Mouse (Mus musculus) hindbrain, embryonic 15.5 days (tissue): ENCODE data around the gene Shc4. TPM values are rescaled to one million over a fixed set of nuclear protein-coding genes. Genes with fewer than 3 reads are reported as not detected.

Experiments used
- ATAC-seq: fragments of 200-750 bp; cut with Nextera tagmentation; 2 replicates; pipeline ENCODE4 v1.8.0; 2017; ENCODE audit warnings: low read depth, moderate number of reproducible peaks, moderate TSS enrichment; ENCODE audit not compliant: low FRiP score
- H3K27ac ChIP-seq: fragments of 300-500 bp; sonication (generic); replicated peaks from 2 replicates; pipeline ENCODE4 v1.5.1; 2015; ENCODE audit warnings: mild to moderate bottlenecking, inconsistent platforms
- H3K27me3 ChIP-seq: fragments of 300-500 bp; sonication (generic); 2 replicates; pipeline ENCODE4 v1.6.1; 2015; ENCODE audit warnings: control low read depth, inconsistent platforms
- H3K36me3 ChIP-seq: fragments of 300-500 bp; sonication (generic); 2 replicates; pipeline ENCODE4 v1.6.1; 2015; ENCODE audit warnings: control low read depth, inconsistent platforms
- H3K4me1 ChIP-seq: fragments of 300-500 bp; sonication (generic); replicated peaks from 2 replicates; pipeline ENCODE4 v1.6.1; 2015; ENCODE audit warnings: control low read depth, inconsistent platforms
- H3K4me2 ChIP-seq: fragments of 300-500 bp; sonication (generic); 2 replicates; pipeline ENCODE4 v1.6.1; 2015; ENCODE audit warnings: moderate library complexity, mild to moderate bottlenecking, inconsistent platforms
- H3K4me3 ChIP-seq: fragments of 300-500 bp; sonication (generic); 2 replicates; pipeline ENCODE4 v1.5.1; 2015; ENCODE audit warnings: mild to moderate bottlenecking, inconsistent platforms
- H3K9ac ChIP-seq: fragments of 300-500 bp; sonication (generic); 2 replicates; pipeline ENCODE4 v1.6.1; 2015; ENCODE audit warnings: inconsistent platforms
- H3K9me3 ChIP-seq: fragments of 300-500 bp; sonication (generic); 2 replicates; pipeline ENCODE4 v1.6.1; 2016; ENCODE audit warnings: control low read depth, inconsistent platforms
- WGBS: fragments of 180-500 bp; shearing (Covaris S2); methylation state at CpG from one replicate; pipeline ENCODE4 v1.1.7; 2015; 5-methylcytosine and 5-hydroxymethylcytosine counted together
- polyA plus RNA-seq: library from polyadenylated mRNA; unstranded; fragments of >200 nt; fragmentation: Nextera tagmentation; extraction: Ambion mirVana; gene quantifications from 2 replicates; pipeline ENCODE4 v1.2.1, GENCODE M21; 2015

The Shc4 gene
- polyA plus RNA-seq, 1 experiment from 2014 or later, result 4.4 TPM

DNA sequence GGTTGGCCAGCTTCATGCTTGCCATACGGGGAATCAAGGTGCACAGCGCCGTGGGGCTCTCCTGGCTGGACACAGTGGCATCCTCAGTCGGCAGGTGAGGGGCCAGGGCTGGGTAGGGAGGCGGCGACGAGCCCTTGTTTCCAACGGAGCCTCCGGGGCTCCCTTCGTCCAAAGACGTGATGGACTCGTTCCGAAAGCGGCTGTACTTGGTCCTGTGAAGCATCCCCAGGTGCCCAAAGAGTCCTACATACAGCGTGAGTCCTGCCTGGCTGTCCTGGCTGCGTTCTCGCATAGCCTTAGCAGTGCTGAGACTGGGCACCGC, 901 bp downstream of the Shc4 start:
- Histone ChIP-seq H3K9me3 (no peaks in the 10 kb centered on the region), H3K4me2 (peak overlapping the region; percentile 95), H3K27ac (peak overlapping the region; percentile 72; the same call in 1 of the 2 replicates), H3K4me1 (peaks cover 27% of the 10 kb centered on the region), H3K27me3 (0 out of 2 replicates have a peak, but pooled peaks cover 12% of the 10 kb centered on the region), H3K36me3 (no peaks in the 10 kb centered on the region), H3K4me3 (peak overlapping the region; percentile 49), H3K9ac (peak overlapping the region; percentile 53)
- 3% methylated on average over 18 of the region's 18 CpGs for WGBS
- peak; percentile 19; the same call in 1 of the 2 replicates for ATAC-seq

DNA sequence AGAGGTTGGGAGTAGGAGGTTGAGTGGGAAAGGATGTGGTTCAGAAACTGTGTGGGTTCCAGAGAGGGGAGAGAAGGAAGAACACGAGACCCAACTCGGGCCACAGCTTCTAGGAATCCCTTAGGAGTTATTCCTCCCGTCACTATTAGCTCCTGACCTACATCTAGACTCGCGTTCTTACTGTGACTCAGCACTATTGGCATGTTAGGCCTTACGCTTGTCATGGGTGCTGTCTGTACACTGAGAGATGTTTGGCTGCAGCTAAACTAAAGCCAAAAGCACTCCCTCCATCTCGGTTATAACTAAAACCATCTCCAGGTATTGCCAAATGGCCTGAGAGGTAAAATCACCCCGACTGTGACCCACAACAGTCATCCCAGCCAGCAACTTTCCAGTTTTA, 7.3 kb downstream of the Shc4 start:
- Histone ChIP-seq H3K27ac (no peak overlapping the region), H3K9me3 (no peaks in the 10 kb centered on the region), H3K9ac (no peak overlapping the region), H3K4me3 (no peak overlapping the region), H3K27me3 (0 out of 2 replicates have a peak, but pooled peaks cover 3% of the 10 kb centered on the region), H3K36me3 (no peaks in the 10 kb centered on the region), H3K4me1 (peaks cover 5% of the 10 kb centered on the region; the same call in 1 of the 2 replicates), H3K4me2 (no peak overlapping the region)
- no peak for ATAC-seq
- WGBS, result 86% methylated on average over 8 of the region's 8 CpGs

DNA sequence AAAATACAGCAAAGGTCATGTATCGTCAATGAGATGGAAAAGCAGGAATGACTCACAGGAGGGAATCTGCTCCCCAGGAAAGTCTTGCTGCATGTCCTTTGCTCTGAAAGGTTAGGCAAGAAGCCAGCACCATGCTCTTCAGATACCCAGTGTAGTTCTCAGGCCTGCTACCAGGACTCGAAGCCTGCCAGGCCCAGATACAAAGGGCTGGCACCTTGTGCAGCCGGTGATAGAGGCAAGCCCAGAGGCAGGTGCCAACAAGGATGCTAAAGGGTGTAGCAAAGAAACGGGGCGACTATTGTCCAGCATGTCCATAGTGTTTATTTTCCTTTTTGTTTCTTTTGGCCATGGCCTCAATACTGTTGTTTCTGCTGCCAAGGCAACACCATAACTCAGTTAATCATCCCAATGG, 17.4 kb downstream of the Shc4 start:
- no peaks in the 10 kb centered on the region for H3K9me3 ChIP-seq
- no peak overlapping the region for H3K9ac ChIP-seq
- H3K4me2 ChIP-seq, result no peak overlapping the region
- no peaks in the 10 kb centered on the region for H3K36me3 ChIP-seq
- no peaks in the 10 kb centered on the region for H3K27me3 ChIP-seq
- 49% methylated on average over 5 of the region's 5 CpGs for WGBS
- no peak overlapping the region for H3K4me3 ChIP-seq
- H3K4me1 ChIP-seq, result peaks cover 3% of the 10 kb centered on the region; the same call in 1 of the 2 replicates
- no peak overlapping the region for H3K27ac ChIP-seq
- no peak for ATAC-seq

DNA sequence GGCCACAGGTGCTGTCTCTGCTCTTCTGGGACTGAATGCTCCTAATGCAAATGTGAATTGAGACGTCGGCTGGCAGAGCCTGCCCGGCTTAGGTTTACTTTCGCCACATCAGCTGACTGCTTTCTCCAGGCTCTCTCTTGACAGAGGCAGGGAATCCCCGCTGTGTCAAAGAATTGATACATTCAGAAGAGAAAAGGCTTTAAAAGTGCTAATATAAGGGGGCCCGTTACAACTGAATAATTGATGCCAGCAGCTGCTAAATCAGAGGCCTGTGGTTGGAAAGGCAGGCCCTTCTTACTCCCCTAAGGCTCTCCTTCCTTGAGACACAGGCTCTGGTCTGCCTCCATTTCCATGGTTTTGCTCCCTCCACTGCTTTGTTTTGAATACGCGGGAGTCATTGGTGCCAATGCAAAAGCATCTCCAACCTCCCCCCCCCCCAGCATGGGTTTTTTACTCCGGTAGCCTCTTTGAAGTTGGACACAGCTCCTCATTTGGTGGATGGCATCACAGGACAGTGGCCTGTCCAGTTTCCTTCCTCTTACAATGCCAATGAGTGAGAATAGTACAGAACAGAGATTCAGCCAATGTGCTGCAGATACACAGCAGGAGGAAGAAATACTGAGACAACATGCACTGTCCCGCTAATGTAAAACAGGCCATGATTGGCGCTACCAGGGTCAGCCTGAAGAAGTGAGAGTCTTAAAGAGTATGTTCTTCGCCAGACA, 18.9 kb downstream of the Shc4 start:
- 0 out of 2 replicates have a peak overlapping the region, but pooled peaks have one; percentile 2 for H3K27ac ChIP-seq
- WGBS, result 31% methylated on average over 12 of the region's 12 CpGs

DNA sequence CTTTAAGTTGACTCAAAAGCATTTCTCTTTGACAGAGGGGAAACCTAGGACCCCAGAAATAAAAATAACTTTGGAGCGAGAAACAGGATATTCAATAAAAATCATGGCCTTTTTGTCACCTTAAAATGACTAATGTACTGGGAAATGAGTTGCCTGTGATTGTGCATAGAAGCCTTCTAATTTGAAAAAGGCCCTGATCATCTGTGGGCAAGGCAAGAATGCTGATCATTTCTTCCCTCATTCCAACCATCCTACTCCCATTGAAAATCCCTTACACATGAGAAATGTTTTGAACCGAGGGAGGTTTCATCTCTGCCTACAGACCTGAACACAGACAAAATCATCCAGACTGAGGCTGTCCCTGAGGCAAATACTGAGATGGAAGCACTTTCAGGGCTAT, 21.1 kb downstream of the Shc4 start:
- no peak for ATAC-seq
- Histone ChIP-seq H3K9ac (no peak overlapping the region), H3K9me3 (no peaks in the 10 kb centered on the region), H3K27me3 (no peaks in the 10 kb centered on the region), H3K4me3 (no peak overlapping the region), H3K27ac (no peak overlapping the region), H3K36me3 (no peaks in the 10 kb centered on the region), H3K4me2 (no peak overlapping the region), H3K4me1 (peaks cover 3% of the 10 kb centered on the region; the same call in 1 of the 2 replicates)
- whole genome bisulfite sequencing, result 80% methylated on average over 2 of the region's 2 CpGs

More for the DNA sequence above, 18.9 kb downstream of the Shc4 start:
- H3K4me2 ChIP-seq, result no peak overlapping the region
- ATAC-seq, result peak; percentile 69
- no peaks in the 10 kb centered on the region for H3K36me3 ChIP-seq
- H3K9ac ChIP-seq, result no peak overlapping the region
- no peaks in the 10 kb centered on the region for H3K27me3 ChIP-seq
- no peak overlapping the region for H3K4me3 ChIP-seq
- no peaks in the 10 kb centered on the region for H3K9me3 ChIP-seq
- H3K4me1 ChIP-seq, result peaks cover 3% of the 10 kb centered on the region; the same call in 1 of the 2 replicates

DNA sequence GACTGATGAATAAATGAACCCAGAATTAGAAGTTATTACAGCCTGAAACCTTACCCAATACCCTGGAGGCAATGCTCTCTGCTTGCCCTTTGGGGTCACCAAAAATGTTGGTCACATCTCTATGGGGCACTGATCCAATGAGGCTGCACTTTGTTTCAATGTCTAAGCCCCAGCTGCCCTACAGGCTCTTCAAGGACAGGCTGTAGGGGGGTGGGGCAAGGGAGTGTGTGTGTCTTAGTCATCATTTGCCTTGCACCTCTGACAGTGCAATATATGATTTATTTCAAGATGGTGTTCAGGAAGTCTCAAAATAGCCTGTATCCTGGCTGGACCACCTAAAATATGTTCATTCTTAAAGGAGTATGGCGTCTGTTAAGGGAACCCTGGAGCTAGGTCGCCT, 22.3 kb downstream of the Shc4 start:
- Histone ChIP-seq H3K36me3 (no peaks in the 10 kb centered on the region), H3K4me1 (peaks cover 2% of the 10 kb centered on the region; the same call in 1 of the 2 replicates), H3K9ac (no peak overlapping the region), H3K27me3 (no peaks in the 10 kb centered on the region), H3K27ac (no peak overlapping the region), H3K9me3 (no peaks in the 10 kb centered on the region), H3K4me2 (no peak overlapping the region), H3K4me3 (no peak overlapping the region)
- 93% methylated on average over 2 of the region's 2 CpGs for WGBS
- ATAC-seq, result no peak

DNA sequence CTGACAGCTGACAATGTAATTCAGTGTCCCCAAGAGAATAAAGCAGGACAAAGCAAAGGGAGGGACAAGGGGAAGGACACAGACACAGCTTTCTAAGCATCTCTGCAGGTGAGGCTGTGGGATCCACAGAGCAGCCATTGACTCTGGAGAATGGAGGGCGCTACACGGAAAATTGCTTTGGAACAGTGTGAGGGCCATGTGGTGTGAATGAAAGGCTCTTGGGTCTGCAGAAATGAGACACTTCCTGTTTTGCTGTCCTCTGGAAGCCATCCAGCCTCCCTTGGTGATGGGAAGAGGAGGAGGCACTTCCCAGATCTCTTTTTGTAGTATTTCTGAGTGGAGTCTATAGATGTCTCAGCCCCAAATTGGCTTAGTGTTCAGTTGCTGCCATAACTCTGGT, 27.7 kb downstream of the Shc4 start:
- Histone ChIP-seq H3K27ac (peak overlapping the region; percentile 30; the same call in 1 of the 2 replicates), H3K27me3 (no peaks in the 10 kb centered on the region), H3K4me3 (no peak overlapping the region), H3K4me2 (no peak overlapping the region), H3K36me3 (no peaks in the 10 kb centered on the region), H3K4me1 (0 out of 2 replicates have a peak, but pooled peaks cover 5% of the 10 kb centered on the region), H3K9me3 (no peaks in the 10 kb centered on the region), H3K9ac (no peak overlapping the region)
- WGBS, result 36% methylated on average over 2 of the region's 2 CpGs
- no peak for ATAC-seq

DNA sequence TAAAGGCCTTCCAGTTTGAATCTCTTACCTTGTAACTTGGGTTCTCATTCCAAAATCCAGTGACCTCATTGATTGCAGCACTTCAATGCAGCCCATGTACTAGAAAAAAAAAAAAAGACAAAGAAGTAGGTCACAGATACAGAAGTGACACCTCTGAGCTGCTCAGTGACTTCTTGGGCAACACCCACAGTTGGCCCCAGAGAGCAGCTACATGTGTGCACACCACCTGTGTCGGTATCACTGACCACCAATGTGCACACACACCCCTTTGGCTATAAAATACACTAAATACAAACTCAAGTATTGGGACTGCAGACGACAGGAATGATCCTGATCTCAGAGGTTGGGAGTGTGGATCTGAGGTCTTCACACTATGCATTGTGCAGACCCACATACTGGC, 29.1 kb downstream of the Shc4 start:
- Histone ChIP-seq H3K9me3 (no peaks in the 10 kb centered on the region), H3K4me1 (0 out of 2 replicates have a peak, but pooled peaks cover 5% of the 10 kb centered on the region), H3K27me3 (no peaks in the 10 kb centered on the region), H3K9ac (no peak overlapping the region), H3K27ac (no peak overlapping the region), H3K4me3 (no peak overlapping the region), H3K36me3 (no peaks in the 10 kb centered on the region), H3K4me2 (no peak overlapping the region)
- 85% methylated on average over 2 of the region's 2 CpGs for WGBS
- ATAC-seq, result no peak

DNA sequence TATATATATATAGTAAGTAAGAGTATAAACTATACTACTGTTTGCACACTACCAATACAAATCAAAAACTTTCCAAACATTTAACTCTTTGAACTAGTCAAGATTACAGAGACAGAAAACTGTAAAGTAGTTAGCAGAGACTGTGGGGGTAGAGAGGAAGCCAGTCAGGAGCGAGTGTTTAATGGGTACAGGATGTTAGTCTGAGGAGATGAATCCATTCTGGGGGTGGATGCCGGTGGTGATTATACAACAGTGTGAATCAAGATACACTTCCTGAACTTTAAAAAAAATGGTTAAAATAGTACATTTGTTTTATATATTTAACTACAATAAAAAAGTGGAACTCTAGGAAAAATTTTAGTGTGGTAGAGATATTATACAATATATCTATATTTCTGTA, 31.9 kb downstream of the Shc4 start:
- no peaks in the 10 kb centered on the region for H3K27me3 ChIP-seq
- H3K4me1 ChIP-seq, result 0 out of 2 replicates have a peak, but pooled peaks cover 5% of the 10 kb centered on the region
- H3K4me3 ChIP-seq, result no peak overlapping the region
- H3K9ac ChIP-seq, result no peak overlapping the region
- H3K9me3 ChIP-seq, result no peaks in the 10 kb centered on the region
- no peak overlapping the region for H3K4me2 ChIP-seq
- ATAC-seq, result no peak
- H3K36me3 ChIP-seq, result no peaks in the 10 kb centered on the region
- H3K27ac ChIP-seq, result no peak overlapping the region
- WGBS, result 88% methylated on average over 2 of the region's 2 CpGs

DNA sequence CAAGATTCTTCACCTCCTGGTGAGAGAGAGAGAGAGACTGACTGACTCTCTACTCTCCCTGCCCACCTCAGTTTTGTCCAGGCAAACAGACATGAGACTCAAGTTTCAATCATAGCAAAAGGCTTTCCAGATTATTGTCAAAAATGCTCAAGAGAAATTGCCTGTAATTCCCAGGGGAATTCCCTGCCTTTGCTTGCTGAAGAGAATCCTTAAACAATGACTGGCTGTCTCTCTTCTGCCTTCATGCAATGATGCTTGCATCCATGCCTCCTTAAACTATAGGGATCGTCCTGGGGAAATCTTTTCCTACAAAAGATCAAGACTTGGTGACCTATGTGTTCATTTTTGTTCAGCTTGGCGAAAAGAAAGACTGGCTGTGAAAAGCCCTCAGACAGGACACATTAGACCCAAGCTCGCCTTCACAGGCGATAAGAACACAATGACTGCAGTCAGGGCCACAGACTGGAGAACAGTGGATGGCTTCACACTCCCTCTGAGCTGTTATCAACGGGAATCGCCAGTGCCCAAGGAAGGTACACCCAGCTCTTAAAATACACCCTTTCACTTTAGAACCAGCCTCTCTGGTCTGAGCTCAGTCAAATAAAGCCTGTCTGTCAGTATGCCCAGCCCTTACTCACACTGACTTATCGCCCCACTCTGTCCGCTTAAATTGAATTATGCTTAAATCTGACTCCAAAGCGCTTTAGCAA, 38.4 kb downstream of the Shc4 start:
- H3K27me3 ChIP-seq, result no peaks in the 10 kb centered on the region
- H3K4me3 ChIP-seq, result no peak overlapping the region
- no peak overlapping the region for H3K9ac ChIP-seq
- H3K4me1 ChIP-seq, result no peaks in the 10 kb centered on the region
- no peaks in the 10 kb centered on the region for H3K9me3 ChIP-seq
- WGBS, result 62% methylated on average over 9 of the region's 9 CpGs
- no peaks in the 10 kb centered on the region for H3K36me3 ChIP-seq
- H3K4me2 ChIP-seq, result no peak overlapping the region
- no peak for ATAC-seq
- 0 out of 2 replicates have a peak overlapping the region, but pooled peaks have one; percentile 12 for H3K27ac ChIP-seq

DNA sequence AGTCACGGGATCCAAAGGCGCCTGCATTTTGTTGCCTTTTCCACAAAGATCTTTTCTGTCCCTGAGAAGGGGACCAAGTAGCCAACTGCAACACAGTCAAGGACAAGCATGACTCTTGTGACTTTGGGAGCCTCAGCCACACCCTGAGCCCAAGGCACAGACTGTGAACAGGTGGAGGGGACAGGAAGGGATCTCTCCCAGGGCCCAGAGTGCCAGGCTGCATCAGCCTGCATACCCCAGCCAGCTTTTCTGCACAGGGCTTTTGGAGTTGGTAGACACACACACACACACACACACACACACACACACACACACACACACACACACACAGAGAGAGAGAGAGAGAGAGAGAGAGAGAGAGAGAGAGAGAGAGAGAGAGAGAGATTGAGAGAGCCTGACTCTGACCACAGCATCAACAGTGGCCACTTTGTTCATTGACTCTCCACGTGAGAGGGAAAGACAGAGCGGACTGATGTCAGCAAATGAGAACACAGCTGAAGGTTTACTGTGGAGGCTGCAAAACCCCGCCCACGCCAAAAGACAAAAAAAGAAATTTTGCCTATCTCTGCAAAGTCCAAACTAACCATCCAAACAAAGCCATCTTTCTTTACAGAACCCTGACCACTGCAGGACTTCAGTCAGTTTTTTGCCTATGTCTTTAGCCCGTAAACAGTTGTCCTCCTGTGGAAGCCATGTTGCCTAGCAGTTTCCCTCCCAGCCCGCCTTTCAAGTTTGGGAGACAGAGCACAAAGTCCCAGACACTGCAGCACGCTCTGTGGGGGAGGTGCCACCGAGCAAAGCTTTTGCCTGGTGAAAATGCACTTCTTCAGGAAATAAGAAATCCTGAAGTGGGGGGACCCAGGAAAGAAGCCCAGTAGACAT, 39.1 kb downstream of the Shc4 start:
- no peak for ATAC-seq
- Histone ChIP-seq H3K9ac (no peak overlapping the region), H3K27ac (peak overlapping the region; percentile 44; the same call in 1 of the 2 replicates), H3K27me3 (no peaks in the 10 kb centered on the region), H3K4me2 (no peak overlapping the region), H3K4me3 (no peak overlapping the region), H3K36me3 (no peaks in the 10 kb centered on the region), H3K9me3 (no peaks in the 10 kb centered on the region), H3K4me1 (no peaks in the 10 kb centered on the region)
- 59% methylated on average over 10 of the region's 10 CpGs for WGBS
